Mouse (Mus musculus): ENCODE data around the gene Gga1.
"Not testable (repeated sequence)": the region's sequence is repeated elsewhere in the genome, so short reads cannot be mapped to it uniquely, and the experiment has no call there.

Gene Gga1

DNA sequence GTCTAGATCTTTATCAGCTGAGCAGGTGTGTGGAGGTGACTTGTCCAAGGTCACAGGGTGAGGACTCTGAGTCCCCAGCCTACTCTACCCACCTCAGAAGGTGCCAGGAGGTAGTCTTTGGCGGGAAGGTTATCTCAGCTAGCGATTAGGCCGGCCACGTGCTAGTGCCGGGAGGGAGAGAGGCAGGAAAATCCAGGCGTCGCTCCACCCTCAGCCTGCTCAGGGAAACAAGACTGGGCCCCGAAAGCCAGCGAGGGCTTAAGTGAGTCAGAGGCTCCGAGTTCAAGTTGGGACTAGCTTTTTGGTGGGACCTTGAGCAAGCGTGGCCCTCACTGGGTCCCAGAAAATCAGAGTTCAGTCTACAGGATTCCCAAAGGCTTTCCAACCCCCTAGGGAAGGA is 31.7 kb upstream of the Gga1 start:
- no peak for DNase-seq (ENCODE audit: low spot score)

DNA sequence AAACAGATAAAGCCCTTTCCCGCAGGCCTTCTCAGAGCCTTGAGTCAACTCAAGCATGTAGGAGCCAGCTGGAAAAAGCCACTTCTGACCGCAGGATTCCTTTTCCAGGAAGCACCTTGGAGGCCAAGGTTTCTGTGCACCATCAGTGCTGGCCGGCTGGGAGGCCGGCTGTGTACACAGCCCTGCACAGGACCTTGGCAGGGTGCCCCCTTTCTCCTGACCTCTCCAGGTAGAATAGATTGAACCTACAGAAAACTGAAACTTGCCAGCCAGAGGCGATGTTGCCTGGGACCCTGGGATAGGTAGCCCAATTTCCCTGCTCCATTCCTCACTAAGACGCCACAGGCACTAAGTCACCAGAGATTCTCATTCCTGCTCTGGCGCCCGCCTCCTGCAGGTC is 31.1 kb upstream of the Gga1 start:
- no peak for DNase-seq (ENCODE audit: low spot score)

GRCm38 (mm10) chr15:78846352-78846751 is 30.6 kb upstream of the Gga1 start:
- DNase-seq (ENCODE audit: low spot score), result no peak

GRCm38 (mm10) chr15:78846805-78847204 is 30.2 kb upstream of the Gga1 start:
- not testable (repeated sequence) for DNase-seq (ENCODE audit: low spot score)

- DNase-seq (ENCODE audit: low spot score), result peak; percentile 88
These were observed 28.5 kb upstream of the Gga1 start for GRCm38 (mm10) chr15:78848467-78848866.

- no peak for DNase-seq (ENCODE audit: low spot score)
These were observed 27.5 kb upstream of the Gga1 start for GRCm38 (mm10) chr15:78849485-78849884.

DNA sequence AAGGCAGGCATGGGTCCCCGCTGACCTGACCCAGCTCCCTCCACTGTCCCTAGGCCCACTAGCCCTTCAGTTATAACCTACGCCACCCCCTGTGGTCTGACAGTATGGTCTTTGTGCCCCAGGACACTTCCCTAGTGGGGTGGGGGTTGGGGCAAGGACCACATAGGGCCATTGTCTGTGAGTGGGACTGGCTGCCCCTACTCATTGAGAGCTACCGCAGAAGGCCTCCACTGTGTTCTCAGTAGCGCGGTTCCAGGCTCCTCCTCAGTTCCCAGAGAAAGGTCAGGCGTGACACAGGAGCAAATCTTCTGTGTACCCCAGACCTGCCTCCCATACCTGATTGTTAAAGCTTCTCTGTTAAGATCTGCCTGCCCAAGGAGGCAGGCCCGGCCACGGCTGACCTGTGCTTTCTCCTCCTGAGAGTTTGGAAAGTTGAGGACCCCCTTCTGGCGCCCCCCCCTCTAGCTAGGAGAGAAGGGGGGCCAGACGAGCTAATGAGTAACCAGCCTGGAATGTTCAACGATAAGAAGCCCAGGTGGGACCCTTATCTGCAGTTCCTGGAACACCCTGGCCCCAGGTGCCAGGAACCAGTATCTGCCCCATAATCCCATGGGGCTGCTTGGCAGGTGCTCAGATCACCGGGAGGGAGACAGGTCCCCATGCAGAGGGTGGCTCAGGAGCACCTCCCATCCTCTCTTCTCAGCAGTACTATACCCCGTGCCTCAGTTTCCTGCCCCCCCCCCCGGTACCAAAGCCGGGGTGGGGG is 26.7 kb upstream of the Gga1 start:
- DNase-seq (ENCODE audit: low spot score), result no peak

DNA sequence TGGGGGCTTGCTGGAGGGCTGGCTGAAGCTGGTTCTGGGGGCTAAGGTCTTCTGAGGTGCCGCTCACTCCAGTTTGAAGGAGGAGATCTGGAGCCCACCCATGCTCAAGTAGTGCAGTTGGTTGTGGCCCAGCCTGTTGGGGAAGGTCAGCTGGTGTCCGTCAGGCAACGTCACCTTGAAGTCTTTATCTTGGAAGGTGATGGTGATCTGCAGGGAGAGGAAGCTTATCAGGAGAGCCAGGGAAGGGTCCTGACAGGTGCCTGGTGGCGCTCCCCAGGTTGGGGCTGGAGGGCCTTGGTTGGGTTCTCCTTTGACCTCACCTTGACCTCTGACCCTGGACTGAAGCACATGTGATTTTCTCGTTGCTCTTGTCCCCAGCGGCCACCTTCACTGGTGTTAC is 26.0 kb upstream of the Gga1 start:
- no peak for DNase-seq (ENCODE audit: low spot score)

GRCm38 (mm10) chr15:78851505-78852153 is 25.4 kb upstream of the Gga1 start:
- peak; percentile 97 for DNase-seq (ENCODE audit: low spot score)

- DNase-seq (ENCODE audit: low spot score), result no peak
These were observed 21.6 kb upstream of the Gga1 start, which contains the start of gene Lgals2 for GRCm38 (mm10) chr15:78855303-78855965. Gene Lgals2 (minus strand): TSS chr15:78855529.

GRCm38 (mm10) chr15:78857009-78857408 is 20.0 kb upstream of the Gga1 start:
- DNase-seq (ENCODE audit: low spot score), result no peak

DNA sequence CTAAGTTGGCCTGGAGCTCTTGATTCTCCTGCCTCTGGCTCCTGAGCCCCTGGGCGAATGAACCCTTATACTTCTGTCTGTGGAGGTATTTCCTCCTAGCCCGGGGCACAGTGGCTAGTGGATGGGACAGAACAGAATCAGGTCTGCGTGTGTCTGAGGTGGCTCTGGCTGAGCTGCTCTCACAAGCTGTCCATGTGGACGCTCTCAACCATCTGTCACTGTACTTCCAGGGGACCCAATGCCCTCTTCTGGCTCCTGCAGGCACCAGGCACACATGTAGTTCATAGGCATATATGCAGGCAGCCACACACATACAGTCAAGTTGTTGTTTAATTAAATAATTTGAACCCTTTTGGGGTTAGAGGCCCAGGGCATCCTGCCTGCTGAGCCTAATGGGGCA is 17.7 kb upstream of the Gga1 start:
- DNase-seq (ENCODE audit: low spot score), result no peak

- DNase-seq (ENCODE audit: low spot score), result no peak
These were observed 17.3 kb upstream of the Gga1 start for GRCm38 (mm10) chr15:78859714-78860113.

DNA sequence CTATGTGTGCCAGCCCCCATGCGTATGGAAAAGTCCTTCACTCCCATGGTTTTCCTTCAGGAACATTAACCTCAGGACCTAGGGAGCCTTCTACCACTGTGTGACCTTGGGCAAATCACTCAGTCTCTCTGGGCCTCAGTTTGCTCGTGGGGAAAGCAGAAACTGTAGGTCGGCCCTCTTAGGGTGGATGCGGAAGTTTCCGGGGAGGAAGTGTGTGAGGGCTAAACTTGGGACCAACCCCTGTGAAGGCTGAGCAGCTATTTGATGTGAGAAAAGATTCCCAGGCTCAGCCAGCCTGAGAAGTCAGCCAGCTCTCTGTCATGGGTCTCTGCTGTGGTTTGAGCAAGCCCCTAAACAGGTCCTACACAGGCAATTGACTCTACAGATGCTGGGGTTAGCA is 14.7 kb upstream of the Gga1 start:
- DNase-seq (ENCODE audit: low spot score), result no peak

- no peak for DNase-seq (ENCODE audit: low spot score)
These were observed 13.8 kb upstream of the Gga1 start for GRCm38 (mm10) chr15:78863154-78863553.

DNA sequence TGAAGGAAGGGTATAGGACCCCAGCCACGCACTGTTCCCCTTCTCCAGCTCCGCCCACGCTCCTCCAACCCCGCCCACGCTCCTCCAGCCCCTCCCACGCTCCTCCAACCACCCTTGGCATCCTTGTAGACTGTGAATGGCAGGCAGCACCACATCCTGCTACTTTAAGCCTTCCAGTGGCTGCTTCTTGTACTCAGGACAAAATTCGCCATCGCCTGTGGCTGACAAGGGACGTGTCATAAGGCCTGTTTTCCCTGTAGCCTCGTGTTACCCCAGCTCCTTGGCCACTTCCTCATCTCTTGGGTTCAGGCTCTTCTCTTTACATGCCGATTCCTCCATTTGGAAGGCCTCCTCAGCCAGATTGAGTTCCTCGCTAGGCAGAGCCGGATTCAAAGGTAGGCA is 13.1 kb upstream of the Gga1 start:
- DNase-seq (ENCODE audit: low spot score), result no peak

- DNase-seq (ENCODE audit: low spot score), result peak; percentile 33
These were observed 8.6 kb upstream of the Gga1 start for GRCm38 (mm10) chr15:78868398-78868797.

DNA sequence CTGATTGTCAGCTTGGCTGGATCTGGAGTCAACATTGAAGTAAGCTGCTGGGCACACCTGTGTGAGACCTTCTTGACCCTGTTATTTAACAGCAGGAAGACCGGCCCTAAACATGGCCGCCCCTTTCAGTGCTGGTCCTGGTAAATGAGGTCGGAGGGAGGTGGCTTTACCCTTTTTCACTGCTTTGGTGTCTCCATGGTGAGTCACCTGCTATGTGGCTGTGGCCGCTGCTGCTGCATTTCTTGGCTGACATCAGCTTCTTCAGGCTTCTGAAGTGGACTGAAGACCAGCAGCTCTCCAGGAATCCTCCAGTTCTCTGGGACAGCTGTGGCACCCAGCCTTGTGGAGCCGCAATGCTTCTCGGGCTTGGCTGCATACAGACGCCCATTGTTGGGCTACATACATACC is 8.2 kb upstream of the Gga1 start:
- no peak for DNase-seq (ENCODE audit: low spot score)

GRCm38 (mm10) chr15:78869775-78870174 is 7.2 kb upstream of the Gga1 start:
- DNase-seq (ENCODE audit: low spot score), result peak; percentile 86

GRCm38 (mm10) chr15:78872021-78872608 is 4.9 kb upstream of the Gga1 start:
- no peak for DNase-seq (ENCODE audit: low spot score)

DNA sequence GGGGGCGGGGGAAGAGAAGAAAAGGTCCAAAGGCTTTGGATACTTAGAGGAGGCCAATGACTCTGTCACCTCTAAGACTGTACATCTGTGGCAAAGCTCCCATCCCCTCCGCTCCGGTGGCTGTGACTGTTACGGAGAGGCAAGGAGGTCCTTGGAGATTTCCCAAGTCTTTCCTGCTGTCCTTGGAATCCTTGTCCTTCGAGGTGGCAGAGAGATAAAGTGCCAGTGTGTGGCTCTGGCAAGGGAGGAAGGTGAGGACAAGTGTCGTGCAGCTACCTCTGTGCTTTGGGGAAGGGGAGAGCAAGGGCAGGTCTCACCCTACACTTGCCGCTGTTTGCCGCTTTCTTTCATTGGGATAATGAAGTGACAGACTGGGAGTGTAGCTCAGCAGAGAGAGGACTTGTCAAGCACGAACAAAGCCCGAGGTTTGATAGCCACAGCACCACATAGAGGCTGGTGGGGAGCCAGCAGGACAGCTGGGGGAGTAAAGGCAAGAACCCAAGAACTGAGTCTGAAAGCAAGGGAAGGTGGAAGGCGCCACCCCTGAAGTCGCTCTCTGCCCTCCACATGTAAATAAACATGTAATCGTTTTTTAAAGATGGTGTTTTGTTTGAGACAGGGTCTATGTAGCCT is 3.1 kb upstream of the Gga1 start:
- DNase-seq (ENCODE audit: low spot score), result no peak

DNA sequence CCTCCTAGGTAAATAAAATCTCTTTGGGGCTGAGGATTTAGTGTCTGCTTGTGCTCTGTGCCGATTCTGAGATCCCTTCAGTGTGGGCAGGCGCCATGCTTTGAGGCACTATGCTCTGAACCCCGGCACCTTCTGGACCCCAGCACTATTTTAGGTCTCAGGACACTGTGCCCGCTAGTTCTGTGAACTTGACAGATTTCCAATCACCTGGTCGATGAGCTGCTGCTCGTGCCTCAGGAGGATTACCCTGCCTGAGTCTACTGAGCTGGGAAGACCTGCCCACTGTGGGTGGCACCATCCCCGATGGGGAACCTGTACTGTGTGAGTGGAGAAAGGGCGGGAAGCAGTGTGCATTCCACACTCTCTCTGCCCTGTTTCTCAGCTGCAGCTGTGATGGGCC is 2.0 kb upstream of the Gga1 start:
- DNase-seq (ENCODE audit: low spot score), result no peak

Measured in retina, embryonic 14.5 days (tissue).